Mouse (Mus musculus) urinary bladder, postnatal 10 days (tissue): ENCODE results near the gene Arvcf.
A peak's percentile ranks its signal among the peaks of the same experiment; 100 is the strongest.

Experiments
- DNase-seq: peaks from one replicate; pipeline ENCODE4 v3.0.0; 2022; ENCODE audit warnings: low spot score

Gene Arvcf

GRCm38 (mm10) chr16:18410418-18410817 is 62.4 kb downstream of the Arvcf start:
- no peak for DNase-seq

DNA sequence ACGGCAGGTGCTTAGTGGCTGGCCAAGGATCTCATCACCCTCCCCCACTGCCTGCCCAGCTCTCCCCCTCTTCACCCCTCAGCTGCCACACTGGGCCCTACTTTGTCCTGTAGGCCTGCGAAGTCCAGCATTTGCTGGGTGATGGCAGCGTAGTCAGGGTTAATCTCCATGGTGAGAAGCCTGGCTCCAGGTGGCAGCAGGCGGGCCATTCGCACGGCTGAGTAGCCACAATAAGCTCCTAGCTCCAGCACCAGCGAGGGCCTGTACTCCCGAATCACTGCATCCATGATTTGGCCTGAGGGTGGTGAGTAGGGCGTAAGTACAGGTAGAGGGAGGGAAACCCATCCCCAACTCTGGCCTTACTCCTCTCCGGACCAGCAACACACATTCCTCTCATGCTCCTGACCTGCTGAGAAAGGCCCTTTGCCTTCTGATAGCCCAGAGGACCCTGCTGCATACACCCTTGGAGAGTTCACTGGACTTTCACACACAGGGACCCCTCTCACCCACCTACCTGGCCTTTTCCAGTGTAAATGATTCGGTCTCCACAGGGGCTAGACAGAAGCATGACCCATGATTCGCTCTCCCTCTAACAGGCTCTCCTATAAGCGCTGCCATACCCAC is 63.2 kb downstream of the Arvcf start:
- DNase-seq, result no peak

GRCm38 (mm10) chr16:18411802-18412476 is 64.0 kb downstream of the Arvcf start:
- no peak for DNase-seq

DNA sequence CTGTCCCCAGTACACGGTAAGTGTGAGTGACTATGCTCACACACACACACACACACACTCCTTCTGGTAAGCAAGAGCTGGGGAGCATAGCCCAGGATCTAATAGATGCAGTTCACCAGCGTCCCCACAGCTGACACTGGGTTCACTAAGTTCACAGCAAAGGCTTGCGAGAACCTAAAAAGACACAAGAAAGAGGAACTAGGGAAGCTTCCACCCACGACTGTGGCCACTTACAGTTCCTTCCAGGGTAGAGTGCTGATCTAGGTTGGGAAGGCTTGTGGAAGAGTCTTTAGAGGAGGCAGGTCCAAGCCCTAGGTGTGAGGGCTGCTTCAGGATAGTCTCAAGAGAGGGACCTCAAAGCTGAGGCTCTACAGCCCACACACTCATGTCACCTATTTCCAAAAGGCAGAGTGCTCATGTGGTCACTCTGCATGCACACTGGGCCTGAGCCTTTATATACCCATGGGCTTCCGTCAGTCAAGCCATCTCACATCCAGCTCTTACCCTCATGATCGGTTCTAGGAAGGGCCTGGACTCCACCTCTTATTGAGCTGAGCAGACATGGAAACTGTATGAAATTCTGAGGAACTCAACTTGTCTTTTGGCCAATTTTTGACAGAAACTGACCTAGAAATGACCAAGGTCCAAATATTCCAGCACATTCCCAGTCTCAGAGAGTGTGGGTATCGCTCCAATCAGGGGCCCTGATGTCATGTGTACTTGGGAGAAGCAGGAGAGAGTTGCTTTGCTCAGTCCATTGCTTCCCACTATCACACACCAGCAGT is 65.2 kb downstream of the Arvcf start:
- DNase-seq, result peak; percentile 5

DNA sequence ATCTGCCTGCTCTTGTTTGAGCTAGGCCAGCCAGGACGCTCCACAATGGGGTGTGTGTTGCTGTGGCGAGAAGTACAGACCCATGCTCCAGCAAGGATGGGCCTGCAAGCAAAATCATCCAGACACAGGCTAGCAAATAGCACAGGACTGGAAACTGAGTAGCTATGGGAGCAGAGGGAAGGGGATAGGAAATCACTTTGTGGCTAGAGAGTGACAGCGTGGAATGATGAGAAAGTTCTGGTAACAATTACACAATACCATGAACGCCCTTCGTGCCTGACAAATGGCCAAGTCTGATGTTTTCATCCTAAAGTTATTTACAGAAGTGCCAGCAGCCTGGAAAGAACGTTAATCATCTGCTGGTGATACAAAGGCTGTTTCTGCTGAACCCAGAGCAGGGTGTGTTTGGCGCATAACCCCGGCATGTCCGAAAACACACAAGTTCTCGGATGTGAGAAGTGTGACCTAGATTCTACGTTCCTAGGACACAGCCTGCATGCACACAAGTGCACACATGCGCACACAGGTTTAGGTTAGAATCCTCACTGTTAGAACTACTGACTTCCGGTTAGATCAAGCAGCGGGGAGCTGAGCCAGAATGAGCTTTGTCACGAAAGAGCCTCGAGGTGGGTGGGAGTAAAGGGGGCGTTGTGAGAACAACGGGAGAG is 68.2 kb downstream of the Arvcf start:
- no peak for DNase-seq

DNA sequence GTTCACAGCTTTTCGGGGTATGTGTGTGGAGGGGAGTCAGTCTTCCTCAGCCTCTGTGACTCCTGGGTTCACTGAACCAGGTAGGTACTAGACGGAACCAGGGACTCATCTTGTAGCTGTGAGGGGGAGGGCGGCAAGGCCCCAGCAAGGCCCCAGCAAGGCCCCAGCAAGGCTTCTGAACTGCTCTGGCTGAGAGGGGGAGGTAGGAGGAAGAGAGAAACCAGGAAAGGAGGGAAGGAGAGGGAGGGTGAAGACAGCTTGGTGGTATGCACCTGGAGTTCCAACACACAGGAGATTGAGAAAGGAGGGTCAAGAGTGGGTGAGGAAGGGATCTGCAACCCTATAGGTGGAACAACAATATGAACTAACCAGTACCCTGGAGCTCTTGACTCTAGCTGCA is 68.9 kb downstream of the Arvcf start:
- DNase-seq, result no peak

DNA sequence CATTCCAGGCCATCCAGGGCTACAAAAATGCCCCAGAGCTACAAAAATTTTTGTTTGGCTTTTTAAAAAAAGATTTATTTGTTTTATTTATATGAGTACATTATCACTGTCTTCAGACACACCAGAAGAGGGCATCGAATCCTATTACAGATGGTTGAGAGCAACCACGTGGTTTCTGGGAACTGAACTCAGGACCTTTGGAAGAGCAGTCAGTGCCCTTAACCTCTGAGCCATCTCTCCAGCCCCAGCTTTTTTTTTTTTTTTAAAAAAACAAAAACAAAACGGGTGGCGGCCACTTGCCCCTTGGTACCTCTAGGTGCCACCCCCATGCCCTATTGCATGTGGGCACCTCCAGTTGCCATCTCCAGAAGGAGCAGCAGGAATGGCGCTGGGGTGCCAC is 69.5 kb downstream of the Arvcf start:
- no peak for DNase-seq

DNA sequence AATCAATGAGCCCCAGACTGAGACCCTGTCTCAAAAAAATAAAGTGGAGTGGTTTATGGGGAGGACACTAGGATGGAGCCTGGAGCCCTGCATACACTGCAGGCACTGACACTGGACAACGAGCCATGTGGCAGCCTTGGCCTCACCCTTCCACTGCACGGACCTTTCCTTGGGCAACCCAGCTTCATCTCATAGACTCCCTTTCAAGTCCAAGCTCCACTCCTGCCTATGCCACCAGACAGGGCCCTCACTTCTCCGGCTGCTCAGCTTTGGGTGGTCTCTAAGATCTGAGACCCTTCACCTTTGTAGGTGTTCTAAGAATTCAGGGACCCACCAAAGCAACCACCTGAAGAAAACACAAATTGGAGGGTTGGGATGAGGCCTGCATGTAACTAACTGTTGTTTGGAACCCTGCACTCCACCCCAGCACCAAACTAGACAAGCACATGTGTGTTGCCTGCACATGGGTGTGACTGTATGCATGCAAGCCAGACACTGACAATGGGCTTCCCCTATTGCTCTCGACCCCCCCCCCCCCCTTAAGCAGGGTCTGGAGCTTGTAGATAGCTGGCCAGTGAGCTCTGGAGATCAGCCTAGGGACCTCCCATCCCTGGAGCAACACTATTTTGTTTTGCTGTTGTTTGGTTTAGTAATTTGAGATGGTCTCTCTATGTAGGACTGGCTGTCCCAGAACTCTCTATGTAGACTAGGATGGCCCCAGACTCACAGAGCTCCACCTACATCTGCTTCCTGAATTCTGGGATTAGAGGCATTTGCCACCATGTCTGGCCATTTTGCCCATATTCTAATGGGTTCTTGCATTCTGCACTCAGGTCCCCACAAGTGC is 71.0 kb downstream of the Arvcf start:
- DNase-seq, result no peak

- no peak for DNase-seq
These were observed 71.6 kb downstream of the Arvcf start for GRCm38 (mm10) chr16:18419603-18420026.

DNA sequence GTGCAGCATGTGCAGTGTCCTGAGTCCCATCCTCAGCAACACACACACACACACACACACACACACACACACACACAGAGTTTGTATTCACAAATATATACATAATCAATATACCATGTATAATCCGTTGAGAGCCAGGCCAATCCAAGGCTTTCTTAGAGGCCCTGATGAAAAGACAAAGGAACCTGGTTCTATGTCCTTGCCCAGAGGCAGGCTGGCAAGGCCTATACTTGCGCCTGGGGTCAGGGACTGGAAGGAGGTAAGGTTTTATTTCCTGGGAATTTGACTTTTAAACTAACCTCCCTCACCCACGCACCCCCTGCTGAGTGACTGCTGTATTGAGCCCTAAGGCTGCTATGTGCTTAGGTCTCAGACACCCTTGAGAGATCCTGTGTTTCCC is 72.6 kb downstream of the Arvcf start:
- no peak for DNase-seq

DNA sequence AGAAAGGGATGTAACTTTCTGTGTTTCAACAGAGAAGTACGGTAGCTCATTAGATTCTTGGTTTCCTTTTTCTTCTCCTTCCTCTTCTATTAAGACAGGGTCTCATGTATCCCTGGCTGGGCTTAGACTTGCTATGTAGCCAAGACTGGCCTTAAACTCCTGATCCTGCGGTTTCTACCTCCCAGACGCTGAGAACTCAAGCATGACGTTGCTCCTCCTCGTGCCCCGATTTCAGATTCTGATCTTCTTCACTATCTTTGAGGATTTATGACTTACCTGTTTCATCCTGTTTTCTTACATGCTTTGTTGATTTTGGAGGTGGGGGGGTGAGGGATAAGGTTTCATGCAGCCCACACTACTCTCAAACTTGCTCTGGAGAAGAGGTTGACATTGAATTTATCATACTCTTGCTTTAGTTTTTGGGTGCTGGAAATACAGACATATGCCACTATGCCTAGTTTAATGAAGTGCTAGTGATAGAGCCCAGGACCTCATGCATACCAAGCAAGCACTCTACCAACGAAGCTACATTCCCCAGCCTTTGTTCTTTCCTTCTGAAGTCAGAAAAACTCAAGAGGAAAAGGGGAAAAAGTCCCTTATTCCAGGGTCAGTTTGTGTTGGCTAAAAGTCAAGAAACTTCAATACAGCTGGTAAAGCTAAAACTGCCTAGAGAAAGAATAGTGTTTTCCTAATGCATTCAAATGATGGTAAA is 75.4 kb downstream of the Arvcf start:
- no peak for DNase-seq

GRCm38 (mm10) chr16:18423915-18424265 is 75.9 kb downstream of the Arvcf start:
- no peak for DNase-seq

GRCm38 (mm10) chr16:18424364-18425045 is 76.5 kb downstream of the Arvcf start:
- no peak for DNase-seq

DNA sequence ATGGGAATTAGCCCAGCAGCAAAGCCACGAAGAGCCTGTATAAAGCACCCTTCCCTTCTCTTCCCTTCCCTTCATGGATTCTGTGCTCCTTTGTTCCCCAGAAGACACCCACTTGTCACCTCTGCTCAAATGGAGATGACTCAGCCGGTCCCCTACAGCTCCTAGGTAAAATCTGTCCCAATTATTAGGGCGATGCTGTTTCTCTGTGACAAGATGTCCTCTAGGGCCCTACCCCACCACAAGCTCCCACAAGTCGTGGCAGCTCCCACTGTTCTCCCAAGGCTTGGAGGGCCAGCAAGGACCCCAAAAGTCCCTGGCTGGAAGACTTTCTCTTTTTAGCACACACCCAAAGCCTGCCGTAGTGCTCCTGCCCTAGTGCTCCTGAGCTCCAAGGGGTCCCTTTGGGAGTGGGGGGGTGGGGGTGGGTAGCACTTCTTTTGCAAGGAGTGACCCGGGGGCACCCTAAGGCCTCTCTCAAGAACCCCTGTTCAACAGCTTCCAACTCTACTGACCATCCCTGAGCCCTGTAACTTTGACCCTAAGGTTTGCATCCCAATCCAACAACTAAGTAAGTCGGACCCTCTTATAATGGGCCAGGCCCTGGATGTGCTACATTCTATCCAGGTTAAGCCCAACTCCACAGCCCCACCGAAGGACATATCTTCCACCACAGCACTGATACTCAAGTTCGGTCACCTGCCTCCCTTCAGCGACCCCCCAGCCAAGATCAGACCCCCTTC is 77.7 kb downstream of the Arvcf start:
- DNase-seq, result no peak

GRCm38 (mm10) chr16:18426215-18426791 is 78.3 kb downstream of the Arvcf start, which contains the start of gene Txnrd2:
Txnrd2 (plus strand) TSS chr16:18426384.
- peak; percentile 48 for DNase-seq

- DNase-seq, result no peak
These were observed 78.9 kb downstream of the Arvcf start, which contains the start of gene Comt for GRCm38 (mm10) chr16:18426802-18427280. Comt (minus strand) TSS chr16:18426852.

DNA sequence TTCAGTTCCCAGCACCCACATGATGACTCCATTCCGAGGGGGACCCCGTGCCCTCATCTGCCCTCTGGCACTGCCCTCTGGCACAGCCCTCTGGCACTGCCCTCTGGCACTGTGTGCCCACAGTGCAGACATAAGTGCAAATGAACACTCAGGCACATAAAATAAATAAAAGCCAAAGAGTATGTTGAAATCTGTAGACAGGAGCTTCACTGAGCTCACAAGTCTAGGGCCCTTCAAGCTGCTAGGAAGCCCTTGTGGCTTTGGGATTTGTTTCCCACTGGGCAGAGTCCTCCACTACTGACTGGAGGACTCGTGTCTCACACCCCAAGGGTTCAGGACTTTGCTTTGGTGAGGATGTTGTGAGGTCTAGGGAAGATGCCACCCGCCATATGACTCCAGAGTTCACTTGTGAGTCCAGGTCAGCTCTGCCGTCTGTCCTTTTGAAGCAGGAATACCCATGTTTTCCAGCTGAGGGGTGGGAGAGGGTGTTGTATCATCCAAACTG is 80.1 kb downstream of the Arvcf start:
- DNase-seq, result no peak

GRCm38 (mm10) chr16:18428516-18429042 is 80.6 kb downstream of the Arvcf start:
- no peak for DNase-seq

GRCm38 (mm10) chr16:18429641-18430040 is 81.7 kb downstream of the Arvcf start:
- no peak for DNase-seq
